Mouse (Mus musculus) cerebellum, adult (tissue): ENCODE measurements around the gene Ccdc74a.

Source experiments
- ATAC-seq: cut with Nextera tagmentation; 2 replicates; pipeline ENCODE4 v1.9.2; 2017; ENCODE audit warnings: mild to moderate bottlenecking, moderate library complexity, mixed read lengths; ENCODE audit not compliant: insufficient number of reproducible peaks, low FRiP score, low TSS enrichment

Gene Ccdc74a

GRCm38 (mm10) chr16:17640706-17641105, 5.6 kb upstream of the Ccdc74a start:
- ATAC-seq, result no peak

- ATAC-seq, result no peak
Observed at GRCm38 (mm10) chr16:17641301-17641700, 5.0 kb upstream of the Ccdc74a start.

- ATAC-seq, result peak; percentile 83
Observed at GRCm38 (mm10) chr16:17642311-17642710, 4.0 kb upstream of the Ccdc74a start.

GRCm38 (mm10) chr16:17643437-17643990, 2.8 kb upstream of the Ccdc74a start:
- no peak for ATAC-seq

GRCm38 (mm10) chr16:17647156-17647555, 886 bp downstream of the Ccdc74a start:
- ATAC-seq, result no peak

- no peak for ATAC-seq
Observed at GRCm38 (mm10) chr16:17647566-17648340, 1.5 kb downstream of the Ccdc74a start.

GRCm38 (mm10) chr16:17649925-17650605, 3.8 kb downstream of the Ccdc74a start:
- no peak for ATAC-seq

- no peak for ATAC-seq
Observed at GRCm38 (mm10) chr16:17650711-17651110, 4.4 kb downstream of the Ccdc74a start.

GRCm38 (mm10) chr16:17652607-17653006, 6.3 kb downstream of the Ccdc74a start:
- no peak for ATAC-seq

- ATAC-seq, result no peak
Observed at GRCm38 (mm10) chr16:17653601-17654000, 7.3 kb downstream of the Ccdc74a start.

- no peak for ATAC-seq
Observed at GRCm38 (mm10) chr16:17654188-17654795, 8.0 kb downstream of the Ccdc74a start.

GRCm38 (mm10) chr16:17656212-17656871, 10.1 kb downstream of the Ccdc74a start:
- ATAC-seq, result no peak

GRCm38 (mm10) chr16:17665568-17665967, 19.3 kb downstream of the Ccdc74a start:
- no peak for ATAC-seq

- peak; percentile 64; the same call in 1 of the 2 replicates for ATAC-seq
Observed at GRCm38 (mm10) chr16:17669886-17670285, 23.6 kb downstream of the Ccdc74a start.

- ATAC-seq, result no peak
Observed at GRCm38 (mm10) chr16:17694860-17695259, 48.6 kb downstream of the Ccdc74a start.
